Mouse (Mus musculus) CH12.LX (cell line): ENCODE results near the gene Golgb1. TPM values are rescaled to one million over a fixed set of nuclear protein-coding genes. Genes with fewer than 3 reads are reported as not detected.

Experiments
- DNase-seq: peaks from one replicate; pipeline ENCODE4 v3.0.0-alpha.2; 2013; ENCODE audit errors: extremely low read depth
- H3K27ac ChIP-seq: 2 replicates; pipeline ENCODE4 v1.5.1; 2012; ENCODE audit warnings: low read depth, mild to moderate bottlenecking, control low read depth, moderate library complexity; ENCODE audit not compliant: insufficient read depth
- H3K27me3 ChIP-seq: replicated peaks from 2 replicates; pipeline ENCODE3; 2012; ENCODE audit warnings: inconsistent platforms
- H3K36me3 ChIP-seq, 2 experiments: replicated peaks in 1 of 2; 2 replicates each; pipeline versions ENCODE3 to v1.6.1; 2012; ENCODE audit warnings: inconsistent platforms in 1 of 2, low read length in 1 of 2, mild to moderate bottlenecking in 1 of 2, mixed read lengths in 1 of 2, moderate library complexity in 1 of 2; ENCODE audit not compliant: control insufficient read depth in 1 of 2, insufficient read depth in 1 of 2
- H3K4me1 ChIP-seq, 2 experiments: 2 replicates each; pipeline ENCODE4 v1.6.1; 2012; ENCODE audit warnings: inconsistent platforms in 1 of 2, moderate library complexity in 1 of 2; ENCODE audit not compliant: insufficient read depth in 2 of 2, control insufficient read depth in 1 of 2
- H3K4me2 ChIP-seq: 2 replicates; pipeline ENCODE4 v1.6.1; 2012; ENCODE audit warnings: low read depth, mild to moderate bottlenecking, control low read depth; ENCODE audit not compliant: poor library complexity, insufficient read depth, severe bottlenecking
- H3K4me3 ChIP-seq, 3 experiments: fragments of 150-350 bp in 1 of 3; sonication (generic) in 1 of 3; replicated peaks in 1 of 3; 2 replicates each; pipeline versions ENCODE3 to v1.5.1; 2011 to 2012; ENCODE audit warnings: low read depth in 2 of 3, low read length in 2 of 3, mild to moderate bottlenecking in 2 of 3, moderate library complexity in 2 of 3, control low read depth in 1 of 3, improper control_type of control experiment in 1 of 3, inconsistent platforms in 1 of 3, mixed read lengths in 1 of 3; ENCODE audit not compliant: poor library complexity in 1 of 3
- H3K79me2 ChIP-seq: replicated peaks from 2 replicates; pipeline ENCODE4 v1.6.1; 2012; ENCODE audit warnings: mild to moderate bottlenecking, moderate library complexity; ENCODE audit not compliant: control insufficient read depth, poor library complexity, insufficient read depth, severe bottlenecking; ENCODE audit errors: extremely low read depth
- H3K9ac ChIP-seq: 2 replicates; pipeline ENCODE4 v1.6.1; 2012; ENCODE audit warnings: low read depth, mild to moderate bottlenecking, control low read depth, moderate library complexity; ENCODE audit not compliant: insufficient read depth
- H3K9me3 ChIP-seq: replicated peaks from 2 replicates; pipeline ENCODE3; 2012; ENCODE audit warnings: low read length, inconsistent platforms, mixed read lengths
- BHLHE40 ChIP-seq: IDR thresholded peaks from 2 replicates; pipeline ENCODE4 v1.6.1; 2011; ENCODE audit warnings: mild to moderate bottlenecking, low read depth, low read length, improper control_type of control experiment
- CHD1 ChIP-seq: IDR thresholded peaks from 2 replicates; pipeline ENCODE4 v1.6.1; 2012; ENCODE audit warnings: low read depth, low read length, improper control_type of control experiment, inconsistent platforms
- CHD2 ChIP-seq: IDR thresholded peaks from 2 replicates; pipeline ENCODE4 v1.6.1; 2011; ENCODE audit warnings: low read length, improper control_type of control experiment
- E2F4 ChIP-seq: IDR thresholded peaks from 2 replicates; pipeline ENCODE4 v1.6.1; 2011; ENCODE audit warnings: low read depth, low read length, improper control_type of control experiment; ENCODE audit not compliant: insufficient replicate concordance
- EP300 ChIP-seq: IDR thresholded peaks from 2 replicates; pipeline ENCODE4 v1.6.1; 2011; ENCODE audit warnings: low read length, improper control_type of control experiment
- ETS1 ChIP-seq: conservative IDR thresholded peaks from 2 replicates; pipeline ENCODE4 v1.6.1; 2012; ENCODE audit warnings: low read depth, mild to moderate bottlenecking, inconsistent platforms, low read length, improper control_type of control experiment, moderate library complexity
- GABPA ChIP-seq: IDR thresholded peaks from 2 replicates; pipeline ENCODE4 v1.6.1; 2012; ENCODE audit warnings: low read depth, low read length, improper control_type of control experiment, inconsistent platforms; ENCODE audit not compliant: insufficient replicate concordance
- HCFC1 ChIP-seq: IDR thresholded peaks from 2 replicates; pipeline ENCODE4 v1.6.1; 2012; ENCODE audit warnings: low read depth, mild to moderate bottlenecking, inconsistent platforms, low read length, improper control_type of control experiment
- IRF4 ChIP-seq: IDR thresholded peaks from 2 replicates; pipeline ENCODE4 v1.6.1; 2014; ENCODE audit warnings: low read depth, mild to moderate bottlenecking, inconsistent platforms, low read length, improper control_type of control experiment
- JUN ChIP-seq: IDR thresholded peaks from 2 replicates; pipeline ENCODE4 v1.6.1; 2011; ENCODE audit warnings: low read depth, mild to moderate bottlenecking, low read length, improper control_type of control experiment, moderate library complexity; ENCODE audit not compliant: insufficient read depth
- JUND ChIP-seq: conservative IDR thresholded peaks from 2 replicates; pipeline ENCODE4 v1.6.1; 2011; ENCODE audit warnings: low read depth, low read length, improper control_type of control experiment
- KAT2A ChIP-seq: IDR thresholded peaks from 2 replicates; pipeline ENCODE4 v1.6.1; 2012; ENCODE audit warnings: low read length, improper control_type of control experiment, inconsistent platforms; ENCODE audit not compliant: insufficient replicate concordance
- MAFK ChIP-seq: IDR thresholded peaks from 2 replicates; pipeline ENCODE4 v1.6.1; 2011; ENCODE audit warnings: low read length, improper control_type of control experiment; ENCODE audit not compliant: insufficient replicate concordance
- MAX ChIP-seq: IDR thresholded peaks from 2 replicates; pipeline ENCODE4 v1.6.1; 2011; ENCODE audit warnings: low read length, improper control_type of control experiment
- MEF2A ChIP-seq: IDR thresholded peaks from 2 replicates; pipeline ENCODE4 v1.6.1; 2014; ENCODE audit warnings: low read depth, mild to moderate bottlenecking, inconsistent platforms, low read length, improper control_type of control experiment, borderline replicate concordance
- MYC ChIP-seq: IDR thresholded peaks from 2 replicates; pipeline ENCODE4 v1.6.1; 2011; ENCODE audit warnings: low read depth, mild to moderate bottlenecking, improper control_type of control experiment, low read length
- NELFE ChIP-seq: IDR thresholded peaks from 2 replicates; pipeline ENCODE4 v1.6.1; 2011; ENCODE audit warnings: low read depth, low read length, improper control_type of control experiment
- NRF1 ChIP-seq: IDR thresholded peaks from 2 replicates; pipeline ENCODE4 v1.6.1; 2014; ENCODE audit warnings: low read depth, mild to moderate bottlenecking, inconsistent platforms, low read length, improper control_type of control experiment, moderate library complexity
- PAX5 ChIP-seq: IDR thresholded peaks from 2 replicates; pipeline ENCODE4 v1.6.1; 2012; ENCODE audit warnings: low read length, inconsistent platforms, mixed read lengths
- POLR2AphosphoS2 ChIP-seq: IDR thresholded peaks from 2 replicates; pipeline ENCODE4 v1.6.1; 2011; ENCODE audit warnings: low read depth, low read length, improper control_type of control experiment
- RAD21 ChIP-seq: IDR thresholded peaks from 2 replicates; pipeline ENCODE4 v1.6.1; 2011; ENCODE audit warnings: low read depth, mild to moderate bottlenecking, low read length, improper control_type of control experiment, moderate library complexity
- RCOR1 ChIP-seq: conservative IDR thresholded peaks from 2 replicates; pipeline ENCODE4 v1.6.1; 2012; ENCODE audit warnings: low read depth, mild to moderate bottlenecking, inconsistent platforms, low read length, improper control_type of control experiment
- SIN3A ChIP-seq: IDR thresholded peaks from 2 replicates; pipeline ENCODE4 v1.6.1; 2012; ENCODE audit warnings: low read length, improper control_type of control experiment, inconsistent platforms
- SMC3 ChIP-seq: IDR thresholded peaks from 2 replicates; pipeline ENCODE4 v1.6.1; 2011; ENCODE audit warnings: low read depth, low read length, improper control_type of control experiment
- UBTF ChIP-seq: IDR thresholded peaks from 2 replicates; pipeline ENCODE4 v1.6.1; 2012; ENCODE audit warnings: low read depth, mild to moderate bottlenecking, inconsistent platforms, low read length, improper control_type of control experiment, moderate library complexity
- USF1 ChIP-seq: IDR thresholded peaks from 2 replicates; pipeline ENCODE4 v1.6.1; 2014; ENCODE audit warnings: low read depth, mild to moderate bottlenecking, inconsistent platforms, low read length, improper control_type of control experiment
- USF2 ChIP-seq: conservative IDR thresholded peaks from 2 replicates; pipeline ENCODE4 v1.6.1; 2011; ENCODE audit warnings: low read depth, low read length, improper control_type of control experiment
- ZC3H11A ChIP-seq: IDR thresholded peaks from 2 replicates; pipeline ENCODE4 v1.6.1; 2012; ENCODE audit warnings: low read depth, mild to moderate bottlenecking, inconsistent platforms, low read length, improper control_type of control experiment
- ZKSCAN1 ChIP-seq: IDR thresholded peaks from 2 replicates; pipeline ENCODE4 v1.6.1; 2012; ENCODE audit warnings: low read depth, inconsistent platforms, low read length, improper control_type of control experiment, borderline replicate concordance
- ZNF384 ChIP-seq: IDR thresholded peaks from 2 replicates; pipeline ENCODE4 v1.6.1; 2012; ENCODE audit warnings: low read depth, low read length, improper control_type of control experiment, inconsistent platforms
- dilution Hi-C: fragments of 300-500 bp; cut with MboI; formaldehyde crosslinking; loops from 2 replicates; pipeline ENCODE4 v1.14.3; 2020; ENCODE audit warnings: low sequenced_read_pairs; ENCODE audit not compliant: extremely low pct_unique_long_range_greater_than_20kb, extremely low pct_ligation_motif_present
- in situ Hi-C: fragments of 300-500 bp; cut with MboI; formaldehyde crosslinking; loops from 3 replicates; pipeline ENCODE4 v1.14.3; 2019; ENCODE audit warnings: low sequenced_read_pairs, low pct_ligation_motif_present, low pct_unique_long_range_greater_than_20kb, mixed read lengths
- polyA plus RNA-seq: library from polyadenylated mRNA; unstranded; fragments of >175 nt; gene quantifications from 2 replicates; pipeline ENCODE4 v1.2.1, GENCODE M21; 2012; ENCODE audit warnings: low read depth; ENCODE audit not compliant: insufficient read length
- total RNA-seq, 2 experiments: library from RNA; depleted of rRNA; stranded (reverse); fragments of 300-350 nt in 1 of 2; fragments of >200 nt in 1 of 2; gene quantifications; 2 replicates each; pipeline ENCODE4 v1.2.3; 2012 to 2014

The Golgb1 gene
- total and polyA plus RNA-seq, 3 experiments, result 65.6 to 112 (median 96.8) TPM

DNA sequence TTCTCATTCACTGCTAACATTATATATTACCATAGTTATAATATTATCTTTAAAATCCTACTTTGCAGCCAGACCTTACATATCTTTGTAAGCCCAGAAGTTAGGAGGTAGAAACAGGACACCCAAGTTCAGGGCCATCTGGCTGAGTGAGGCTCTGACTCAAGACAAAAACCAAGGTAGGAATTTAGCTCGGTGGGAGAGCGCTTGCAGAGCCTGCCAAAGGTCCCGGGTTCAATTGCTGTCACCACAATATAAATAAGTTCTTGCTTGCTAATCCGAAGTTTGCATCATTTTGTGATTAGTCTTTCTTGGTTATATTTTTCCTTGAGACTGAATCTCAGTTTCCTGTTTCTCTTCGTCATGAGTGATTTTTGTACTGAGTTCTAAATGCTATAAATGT, 28.2 kb downstream of the Golgb1 start:
- no peak for DNase-seq
- Histone ChIP-seq H3K27me3 (no peaks in the 10 kb centered on the region), H3K79me2 (no peaks in the 10 kb centered on the region), H3K4me3 (no peak overlapping the region), H3K27ac (no peak overlapping the region), H3K9ac (no peak overlapping the region)
- dilution Hi-C loops (no loop called here), in situ Hi-C loops (no loop called here)
- TF ChIP-seq KAT2A (no peak), E2F4 (no peak), RCOR1 (no peak), NELFE (no peak), JUN (no peak), NRF1 (no peak), MYC (no peak), MEF2A (no peak), MAFK (no peak), IRF4 (no peak), RAD21 (no peak), ZKSCAN1 (no peak), UBTF (no peak), SIN3A (no peak), USF1 (no peak), SMC3 (no peak)
- TF ChIP-seq, all 38 proteins: peak for 0
- H3K4me1 ChIP-seq, result no peaks in the 10 kb centered on the region
- no peaks in the 10 kb centered on the region for H3K9me3 ChIP-seq
- H3K36me3 ChIP-seq, result peaks cover 43 to 89% of the 10 kb centered on the region in 2 experiments
- no peak overlapping the region for H3K4me2 ChIP-seq

DNA sequence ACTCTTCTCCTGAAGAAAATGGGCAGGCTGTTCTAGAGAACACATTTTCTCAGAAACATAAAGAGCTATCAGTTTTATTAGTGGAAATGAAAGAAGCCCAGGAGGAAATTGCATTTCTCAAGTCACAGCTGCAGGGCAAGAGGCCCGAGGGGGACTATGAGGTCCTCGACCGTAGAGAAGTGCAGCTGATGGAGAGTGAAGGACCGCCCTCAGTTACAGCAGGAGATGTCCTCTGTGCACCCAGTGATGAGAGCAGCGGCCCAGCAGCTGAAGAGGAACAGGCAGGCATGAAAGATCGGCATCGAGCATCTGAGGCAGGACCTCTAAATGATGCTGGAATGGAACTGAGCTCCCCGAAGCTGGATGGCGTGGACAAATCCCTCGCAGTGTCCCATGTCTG, 37.0 kb downstream of the Golgb1 start:
- in situ Hi-C loops, result no loop called here
- Histone ChIP-seq H3K36me3 (peaks cover 60 to 91% of the 10 kb centered on the region in 2 experiments), H3K27me3 (no peaks in the 10 kb centered on the region), H3K9me3 (no peaks in the 10 kb centered on the region), H3K4me3 (no peak overlapping the region), H3K27ac (no peak overlapping the region), H3K79me2 (no peaks in the 10 kb centered on the region), H3K9ac (no peak overlapping the region), H3K4me1 (peaks cover 0 to 10% of the 10 kb centered on the region in 2 experiments; a peak in 1 of 4 replicates), H3K4me2 (no peak overlapping the region)
- dilution Hi-C loops, result no loop called here
- no peak for TF ChIP-seq MAX
- no peak for TF ChIP-seq JUN
- no peak for TF ChIP-seq EP300
- no peak for TF ChIP-seq PAX5
- no peak for TF ChIP-seq SIN3A
- no peak for TF ChIP-seq HCFC1
- TF ChIP-seq ZC3H11A, result no peak
- TF ChIP-seq RAD21, result no peak
- no peak for TF ChIP-seq USF2
- no peak for TF ChIP-seq ZNF384
- no peak for TF ChIP-seq ETS1
- no peak for TF ChIP-seq JUND
- TF ChIP-seq NELFE, result no peak
- no peak for TF ChIP-seq POLR2AphosphoS2
- no peak for TF ChIP-seq GABPA
- no peak for TF ChIP-seq CHD1
- TF ChIP-seq BHLHE40, result no peak
- TF ChIP-seq CHD2, result no peak
- no peak for DNase-seq
